Mouse (Mus musculus): ENCODE measurements around the gene Gm11127. TPM values are rescaled to one million over a fixed set of nuclear protein-coding genes. Genes with fewer than 3 reads are reported as not detected.
"Not testable (repeated sequence)": the region's sequence is repeated elsewhere in the genome, so short reads cannot be mapped to it uniquely, and the experiment has no call there.

Gene Gm11127
- not detected in 2 replicates for polyA plus RNA-seq (2012)

GRCm38 (mm10) chr17:36058362-36058761 is at the start of gene Gm11127:
Gene Gm11127 (minus strand): TSS chr17:36058371.
- TF ChIP-seq GATA1 (IDR thresholded peaks at IDR 0.05; ENCODE audit: low read length) = not testable (repeated sequence)

- TF ChIP-seq GATA1 (IDR thresholded peaks at IDR 0.05; ENCODE audit: low read length) = no peak
Measured at GRCm38 (mm10) chr17:36093936-36094335, 35.8 kb upstream of the Gm11127 start.

GRCm38 (mm10) chr17:36083870-36084451 is 25.8 kb upstream of the Gm11127 start:
- TF ChIP-seq GATA1 (IDR thresholded peaks at IDR 0.05; ENCODE audit: low read length) = no peak

- no peak for TF ChIP-seq GATA1 (IDR thresholded peaks at IDR 0.05; ENCODE audit: low read length)
Measured at GRCm38 (mm10) chr17:36083266-36083869, 25.2 kb upstream of the Gm11127 start.

GRCm38 (mm10) chr17:36060829-36061228 is 2.7 kb upstream of the Gm11127 start:
- no peak for TF ChIP-seq GATA1 (IDR thresholded peaks at IDR 0.05; ENCODE audit: low read length)

- TF ChIP-seq GATA1 (IDR thresholded peaks at IDR 0.05; ENCODE audit: low read length) = no peak
Measured at GRCm38 (mm10) chr17:36043286-36043685, 14.9 kb downstream of the Gm11127 start.

- not testable (repeated sequence) for TF ChIP-seq GATA1 (IDR thresholded peaks at IDR 0.05; ENCODE audit: low read length)
Measured at GRCm38 (mm10) chr17:36042610-36043169, 15.5 kb downstream of the Gm11127 start, which contains the start of the genes H2-T22 and Gm6034. Gene H2-T22 (minus strand): TSS chr17:36042747. Gene Gm6034 (plus strand): TSS chr17:36042961.

GRCm38 (mm10) chr17:36032351-36032875 is 25.8 kb downstream of the Gm11127 start, which contains the start of gene H2-T23:
Gene H2-T23 (minus strand): TSS chr17:36032855.
- not testable (repeated sequence) for TF ChIP-seq GATA1 (IDR thresholded peaks at IDR 0.05; ENCODE audit: low read length)

GRCm38 (mm10) chr17:36028879-36029619 is 29.1 kb downstream of the Gm11127 start:
- TF ChIP-seq GATA1 (IDR thresholded peaks at IDR 0.05; ENCODE audit: low read length) = no peak

- TF ChIP-seq GATA1 (IDR thresholded peaks at IDR 0.05; ENCODE audit: low read length) = no peak
Measured at GRCm38 (mm10) chr17:36027663-36028062, 30.5 kb downstream of the Gm11127 start.

- no peak for TF ChIP-seq GATA1 (IDR thresholded peaks at IDR 0.05; ENCODE audit: low read length)
Measured at GRCm38 (mm10) chr17:36025901-36026300, 32.3 kb downstream of the Gm11127 start.

- TF ChIP-seq GATA1 (IDR thresholded peaks at IDR 0.05; ENCODE audit: low read length) = no peak
Measured at GRCm38 (mm10) chr17:36025197-36025596, 33.0 kb downstream of the Gm11127 start.

GRCm38 (mm10) chr17:36023710-36024654 is 34.2 kb downstream of the Gm11127 start:
- TF ChIP-seq GATA1 (IDR thresholded peaks at IDR 0.05; ENCODE audit: low read length) = no peak

GRCm38 (mm10) chr17:36022922-36023321 is 35.2 kb downstream of the Gm11127 start:
- no peak for TF ChIP-seq GATA1 (IDR thresholded peaks at IDR 0.05; ENCODE audit: low read length)

GRCm38 (mm10) chr17:36022098-36022497 is 36.1 kb downstream of the Gm11127 start:
- TF ChIP-seq GATA1 (IDR thresholded peaks at IDR 0.05; ENCODE audit: low read length) = no peak
